Mouse (Mus musculus) heart, embryonic 11.5 days (tissue): ENCODE data around the gene Lpin1. TPM values are rescaled to one million over a fixed set of nuclear protein-coding genes. Genes with fewer than 3 reads are reported as not detected.

Source experiments
- ATAC-seq: fragments of 200-750 bp; cut with Nextera tagmentation; replicated peaks from 2 replicates; pipeline ENCODE4 v1.8.0; 2017; ENCODE audit warnings: moderate library complexity; ENCODE audit not compliant: insufficient number of reproducible peaks, low FRiP score, low TSS enrichment
- H3K27ac ChIP-seq: fragments of 300-500 bp; sonication (generic); 2 replicates; pipeline ENCODE4 v1.5.1; 2014; ENCODE audit warnings: mild to moderate bottlenecking, low read depth, low read length
- H3K27me3 ChIP-seq: fragments of 300-500 bp; sonication (generic); 2 replicates; pipeline ENCODE4 v1.6.1; 2014; ENCODE audit warnings: mild to moderate bottlenecking, low read length, mixed read lengths; ENCODE audit not compliant: control insufficient read depth, insufficient read depth
- H3K36me3 ChIP-seq: fragments of 300-500 bp; sonication (generic); 2 replicates; pipeline ENCODE4 v1.6.1; 2014; ENCODE audit warnings: mild to moderate bottlenecking, low read length, moderate library complexity, mixed read lengths; ENCODE audit not compliant: control insufficient read depth, insufficient read depth
- H3K4me1 ChIP-seq: fragments of 300-500 bp; sonication (generic); 2 replicates; pipeline ENCODE4 v1.6.1; 2014; ENCODE audit warnings: low read length; ENCODE audit not compliant: control insufficient read depth, insufficient read depth
- H3K4me2 ChIP-seq: fragments of 300-500 bp; sonication (generic); 2 replicates; pipeline ENCODE4 v1.6.1; 2014; ENCODE audit warnings: mild to moderate bottlenecking, moderate library complexity
- H3K4me3 ChIP-seq: fragments of 300-500 bp; sonication (generic); 2 replicates; pipeline ENCODE4 v1.5.1; 2014; ENCODE audit warnings: low read depth, low read length
- H3K9ac ChIP-seq: fragments of 300-500 bp; sonication (generic); 2 replicates; pipeline ENCODE4 v1.6.1; 2014; ENCODE audit warnings: mild to moderate bottlenecking, low read depth, low read length, moderate library complexity
- H3K9me3 ChIP-seq: fragments of 300-500 bp; sonication (generic); replicated peaks from 2 replicates; pipeline ENCODE4 v1.6.1; 2016; ENCODE audit warnings: low read length; ENCODE audit not compliant: control insufficient read depth
- WGBS: fragments of 180-500 bp; shearing (Covaris S2); extraction: QIAGEN DNeasy Blood & Tissue Kit; methylation state at CpG from one replicate; pipeline ENCODE4 v1.1.7; 2014; ENCODE audit not compliant: insufficient replicate concordance; 5-methylcytosine and 5-hydroxymethylcytosine counted together
- polyA plus RNA-seq: library from polyadenylated mRNA; unstranded; fragments of >200 nt; fragmentation: Nextera tagmentation; extraction: Ambion mirVana; gene quantifications from 2 replicates; pipeline ENCODE4 v1.2.1, GENCODE M21; 2014

Gene Lpin1
- polyA plus RNA-seq, 1 experiment from 2014 or later, result 3.8 TPM

- ATAC-seq, result no peak
- Histone ChIP-seq H3K27me3 (no peaks in the 10 kb centered on the region), H3K9me3 (no peaks in the 10 kb centered on the region), H3K4me2 (no peak overlapping the region), H3K4me3 (no peak overlapping the region), H3K9ac (no peak overlapping the region), H3K27ac (no peak overlapping the region), H3K36me3 (no peaks in the 10 kb centered on the region), H3K4me1 (no peaks in the 10 kb centered on the region)
- 79% methylated on average over 4 of the region's 4 CpGs for WGBS
Observed at GRCm38 (mm10) chr12:16602271-16602670, 8.5 kb downstream of the Lpin1 start.

GRCm38 (mm10) chr12:16600374-16600773 is 10.4 kb downstream of the Lpin1 start:
- Histone ChIP-seq H3K9ac (no peak overlapping the region), H3K4me3 (no peak overlapping the region), H3K9me3 (no peaks in the 10 kb centered on the region), H3K27me3 (no peaks in the 10 kb centered on the region), H3K36me3 (no peaks in the 10 kb centered on the region), H3K4me1 (no peaks in the 10 kb centered on the region), H3K4me2 (no peak overlapping the region), H3K27ac (no peak overlapping the region)
- WGBS, result 31% methylated on average over 1 of the region's 1 CpGs
- no peak for ATAC-seq

GRCm38 (mm10) chr12:16599359-16599758 is 11.4 kb downstream of the Lpin1 start:
- Histone ChIP-seq H3K4me2 (no peak overlapping the region), H3K36me3 (no peaks in the 10 kb centered on the region), H3K27ac (no peak overlapping the region), H3K9me3 (no peaks in the 10 kb centered on the region), H3K4me3 (no peak overlapping the region), H3K4me1 (no peaks in the 10 kb centered on the region), H3K9ac (no peak overlapping the region), H3K27me3 (no peaks in the 10 kb centered on the region)
- WGBS, result 71% methylated on average over 3 of the region's 3 CpGs
- no peak for ATAC-seq

GRCm38 (mm10) chr12:16593761-16594160 is 17.0 kb downstream of the Lpin1 start:
- Histone ChIP-seq H3K9ac (no peak overlapping the region), H3K36me3 (no peaks in the 10 kb centered on the region), H3K4me2 (no peak overlapping the region), H3K9me3 (no peaks in the 10 kb centered on the region), H3K27ac (no peak overlapping the region), H3K4me1 (peaks cover 18% of the 10 kb centered on the region), H3K4me3 (no peak overlapping the region), H3K27me3 (no peaks in the 10 kb centered on the region)
- no peak for ATAC-seq
- 80% methylated on average over 7 of the region's 7 CpGs for WGBS

GRCm38 (mm10) chr12:16593014-16593413 is 17.8 kb downstream of the Lpin1 start:
- Histone ChIP-seq H3K9ac (no peak overlapping the region), H3K4me1 (peaks cover 26% of the 10 kb centered on the region), H3K4me2 (no peak overlapping the region), H3K9me3 (no peaks in the 10 kb centered on the region), H3K27ac (no peak overlapping the region), H3K4me3 (no peak overlapping the region), H3K27me3 (no peaks in the 10 kb centered on the region), H3K36me3 (no peaks in the 10 kb centered on the region)
- WGBS, result 67% methylated on average over 7 of the region's 7 CpGs
- ATAC-seq, result no peak

GRCm38 (mm10) chr12:16592451-16592850 is 18.3 kb downstream of the Lpin1 start:
- H3K9ac ChIP-seq, result no peak overlapping the region
- WGBS, result 61% methylated on average over 5 of the region's 5 CpGs

GRCm38 (mm10) chr12:16591453-16592200 is 19.1 kb downstream of the Lpin1 start:
- Histone ChIP-seq H3K27me3 (no peaks in the 10 kb centered on the region), H3K9ac (peak overlapping the region; percentile 23; the same call in 1 of the 2 replicates), H3K27ac (peak overlapping the region; percentile 32; the same call in 1 of the 2 replicates), H3K9me3 (no peaks in the 10 kb centered on the region), H3K36me3 (no peaks in the 10 kb centered on the region), H3K4me1 (peaks cover 28% of the 10 kb centered on the region), H3K4me3 (peak overlapping the region; percentile 38), H3K4me2 (peak overlapping the region; percentile 69)
- WGBS, result 11% methylated on average over 15 of the region's 15 CpGs
- ATAC-seq, result peak; percentile 76; the same call in 1 of the 2 replicates

More at GRCm38 (mm10) chr12:16592451-16592850, 18.3 kb downstream of the Lpin1 start:
- Histone ChIP-seq H3K4me1 (peaks cover 28% of the 10 kb centered on the region), H3K9me3 (no peaks in the 10 kb centered on the region), H3K36me3 (no peaks in the 10 kb centered on the region), H3K4me2 (no peak overlapping the region), H3K27ac (no peak overlapping the region), H3K27me3 (no peaks in the 10 kb centered on the region), H3K4me3 (no peak overlapping the region)
- no peak for ATAC-seq

GRCm38 (mm10) chr12:16589966-16590365 is 20.8 kb downstream of the Lpin1 start:
- H3K27me3 ChIP-seq, result no peaks in the 10 kb centered on the region
- peaks cover 28% of the 10 kb centered on the region for H3K4me1 ChIP-seq
- no peak for ATAC-seq
- H3K4me2 ChIP-seq, result peak overlapping the region; percentile 96
- WGBS, result 22% methylated on average over 4 of the region's 4 CpGs
- H3K9me3 ChIP-seq, result no peaks in the 10 kb centered on the region
- no peak overlapping the region for H3K27ac ChIP-seq
- peak overlapping the region; percentile 80; the same call in 1 of the 2 replicates for H3K4me3 ChIP-seq
- no peaks in the 10 kb centered on the region for H3K36me3 ChIP-seq
- H3K9ac ChIP-seq, result no peak overlapping the region
